Mouse (Mus musculus) neural tube, embryonic 11.5 days (tissue): ENCODE data around the gene Tacc2. TPM values are rescaled to one million over a fixed set of nuclear protein-coding genes. Genes with fewer than 3 reads are reported as not detected.

ENCODE experiments used
- ATAC-seq: fragments of 200-750 bp; cut with Nextera tagmentation; 2 replicates; pipeline ENCODE4 v1.8.0; 2017; ENCODE audit warnings: moderate number of reproducible peaks, mild to moderate bottlenecking, moderate TSS enrichment, moderate library complexity; ENCODE audit not compliant: insufficient read depth, low FRiP score, low TSS enrichment
- DNase-seq: peaks from one replicate; pipeline ENCODE4 v3.0.0-alpha.2; 2015; ENCODE audit warnings: low spot score
- H3K27ac ChIP-seq: fragments of 300-500 bp; sonication (generic); 2 replicates; pipeline ENCODE4 v1.5.1; 2014; ENCODE audit warnings: low read depth, mild to moderate bottlenecking, low read length
- H3K27me3 ChIP-seq: fragments of 300-500 bp; sonication (generic); 2 replicates; pipeline ENCODE4 v1.6.1; 2014; ENCODE audit warnings: mild to moderate bottlenecking, low read length, mixed read lengths; ENCODE audit not compliant: control insufficient read depth, insufficient read depth
- H3K36me3 ChIP-seq: fragments of 300-500 bp; sonication (generic); 2 replicates; pipeline ENCODE4 v1.6.1; 2014; ENCODE audit warnings: mild to moderate bottlenecking, low read length, moderate library complexity, mixed read lengths; ENCODE audit not compliant: control insufficient read depth, insufficient read depth
- H3K4me1 ChIP-seq: fragments of 300-500 bp; sonication (generic); 2 replicates; pipeline ENCODE4 v1.6.1; 2014; ENCODE audit warnings: low read length, mixed read lengths; ENCODE audit not compliant: control insufficient read depth, insufficient read depth
- H3K4me2 ChIP-seq: fragments of 300-500 bp; sonication (generic); 2 replicates; pipeline ENCODE4 v1.6.1; 2014; ENCODE audit warnings: low read depth, mild to moderate bottlenecking, moderate library complexity
- H3K4me3 ChIP-seq: fragments of 300-500 bp; sonication (generic); 2 replicates; pipeline ENCODE4 v1.5.1; 2014; ENCODE audit warnings: low read depth, low read length
- H3K9ac ChIP-seq: fragments of 300-500 bp; sonication (generic); 2 replicates; pipeline ENCODE4 v1.6.1; 2014; ENCODE audit warnings: mild to moderate bottlenecking, low read length
- H3K9me3 ChIP-seq: fragments of 300-500 bp; sonication (generic); 2 replicates; pipeline ENCODE4 v1.6.1; 2016; ENCODE audit warnings: low read length; ENCODE audit not compliant: control insufficient read depth
- WGBS: fragments of 180-500 bp; shearing (Covaris S2); extraction: QIAGEN DNeasy Blood & Tissue Kit; methylation state at CpG from one replicate; pipeline ENCODE4 v1.1.7; 2014; 5-methylcytosine and 5-hydroxymethylcytosine counted together
- polyA plus RNA-seq: library from polyadenylated mRNA; unstranded; fragments of >200 nt; fragmentation: Nextera tagmentation; extraction: Ambion mirVana; gene quantifications from 2 replicates; pipeline ENCODE4 v1.2.1, GENCODE M21; 2014

Gene Tacc2
- polyA plus RNA-seq, 1 experiment from 2014 or later: 62.6 TPM

DNA sequence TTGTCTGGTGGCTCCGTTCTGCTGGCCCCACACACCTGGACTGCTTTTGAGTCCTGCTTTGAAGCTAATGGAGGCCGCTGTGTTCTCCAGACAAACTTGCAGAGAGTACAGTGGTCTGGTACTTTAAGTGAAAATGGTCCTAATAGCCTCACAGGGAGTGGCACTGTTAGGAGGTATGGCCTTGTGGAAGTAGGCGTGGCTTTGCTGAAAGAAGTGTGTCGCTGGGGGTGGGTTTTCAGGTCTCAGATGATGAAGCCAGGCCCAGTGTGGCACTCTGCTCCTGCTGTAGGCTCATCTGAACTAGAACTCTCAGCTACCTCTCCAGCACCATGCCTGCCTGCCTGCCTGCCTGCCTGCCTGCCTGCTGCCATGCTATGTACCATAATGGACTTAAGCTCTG lies 190.9 kb downstream of the Tacc2 start:
- no peak overlapping the region for H3K4me2 ChIP-seq
- H3K9me3 ChIP-seq: no peaks in the 10 kb centered on the region; the same call in 1 of the 2 replicates
- no peak overlapping the region for H3K9ac ChIP-seq
- no peaks in the 10 kb centered on the region for H3K27me3 ChIP-seq
- 86% methylated on average over 4 of the region's 4 CpGs for WGBS
- no peak overlapping the region for H3K27ac ChIP-seq
- DNase-seq: no peak
- H3K4me1 ChIP-seq: no peaks in the 10 kb centered on the region
- H3K4me3 ChIP-seq: no peak overlapping the region
- ATAC-seq: no peak
- peaks cover 8% of the 10 kb centered on the region for H3K36me3 ChIP-seq

DNA sequence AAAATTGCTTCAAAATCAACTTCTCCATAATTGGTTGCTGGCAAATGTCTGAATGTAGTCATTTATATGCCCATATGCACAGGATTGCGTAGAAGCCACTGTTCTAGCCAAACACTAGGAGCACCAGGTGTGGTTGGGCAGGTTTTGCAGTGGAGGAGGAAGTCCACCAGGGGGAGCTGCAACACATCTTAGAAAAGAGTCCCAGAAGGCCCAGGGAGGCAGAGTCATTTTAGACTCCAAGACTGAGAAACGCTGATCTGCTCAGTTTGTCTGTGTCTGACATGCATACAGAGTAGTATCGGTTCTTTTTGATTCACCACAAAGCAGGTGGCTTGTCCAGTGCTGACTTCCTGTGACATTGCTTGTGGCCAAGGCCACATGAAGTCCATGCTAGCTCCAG lies 193.5 kb downstream of the Tacc2 start:
- Histone ChIP-seq H3K36me3 (no peaks in the 10 kb centered on the region), H3K9ac (no peak overlapping the region), H3K9me3 (no peaks in the 10 kb centered on the region; the same call in 1 of the 2 replicates), H3K4me3 (no peak overlapping the region), H3K4me1 (no peaks in the 10 kb centered on the region), H3K27ac (no peak overlapping the region), H3K4me2 (no peak overlapping the region), H3K27me3 (no peaks in the 10 kb centered on the region)
- DNase-seq (peak; percentile 82), ATAC-seq (no peak)
- WGBS: 33% methylated on average over 3 of the region's 3 CpGs

DNA sequence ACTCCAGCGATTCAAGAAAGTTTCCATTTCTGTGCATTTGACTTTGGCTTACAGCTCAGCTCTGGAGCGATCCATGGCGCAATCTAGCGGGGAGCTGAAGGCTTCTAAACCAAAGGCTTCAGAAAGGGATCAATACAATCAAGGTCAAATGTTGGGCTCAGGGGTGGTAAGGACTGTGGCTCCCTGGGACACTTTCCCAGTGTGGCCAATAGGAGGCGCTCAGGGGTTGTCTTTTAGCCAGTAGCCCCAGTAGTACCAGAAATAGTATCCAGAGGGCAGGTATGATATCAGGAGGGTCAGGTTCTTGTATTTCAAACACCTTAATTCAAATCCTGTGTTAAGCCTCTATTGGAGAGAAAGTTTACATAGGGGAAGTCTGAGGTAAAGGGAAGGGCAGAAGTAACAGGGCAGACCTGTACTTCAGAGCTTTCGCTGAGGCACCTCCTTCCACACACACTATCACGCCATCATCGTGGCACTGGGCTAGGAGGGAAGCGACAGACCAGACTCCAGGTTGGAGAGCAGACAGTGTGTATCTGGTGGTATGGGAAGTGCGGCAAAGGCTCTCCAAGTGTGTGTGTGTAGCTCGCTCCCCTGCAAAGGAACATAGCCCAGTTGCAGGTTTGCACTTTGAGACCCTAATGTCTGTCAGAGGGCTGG lies 196.1 kb downstream of the Tacc2 start:
- no peak overlapping the region for H3K4me2 ChIP-seq
- no peaks in the 10 kb centered on the region for H3K27me3 ChIP-seq
- H3K4me1 ChIP-seq: no peaks in the 10 kb centered on the region
- ATAC-seq (no peak), DNase-seq (peak; percentile 28)
- no peak overlapping the region for H3K4me3 ChIP-seq
- no peaks in the 10 kb centered on the region for H3K36me3 ChIP-seq
- H3K9ac ChIP-seq: no peak overlapping the region
- H3K9me3 ChIP-seq: no peaks in the 10 kb centered on the region
- no peak overlapping the region for H3K27ac ChIP-seq
- 70% methylated on average over 11 of the region's 11 CpGs for WGBS

DNA sequence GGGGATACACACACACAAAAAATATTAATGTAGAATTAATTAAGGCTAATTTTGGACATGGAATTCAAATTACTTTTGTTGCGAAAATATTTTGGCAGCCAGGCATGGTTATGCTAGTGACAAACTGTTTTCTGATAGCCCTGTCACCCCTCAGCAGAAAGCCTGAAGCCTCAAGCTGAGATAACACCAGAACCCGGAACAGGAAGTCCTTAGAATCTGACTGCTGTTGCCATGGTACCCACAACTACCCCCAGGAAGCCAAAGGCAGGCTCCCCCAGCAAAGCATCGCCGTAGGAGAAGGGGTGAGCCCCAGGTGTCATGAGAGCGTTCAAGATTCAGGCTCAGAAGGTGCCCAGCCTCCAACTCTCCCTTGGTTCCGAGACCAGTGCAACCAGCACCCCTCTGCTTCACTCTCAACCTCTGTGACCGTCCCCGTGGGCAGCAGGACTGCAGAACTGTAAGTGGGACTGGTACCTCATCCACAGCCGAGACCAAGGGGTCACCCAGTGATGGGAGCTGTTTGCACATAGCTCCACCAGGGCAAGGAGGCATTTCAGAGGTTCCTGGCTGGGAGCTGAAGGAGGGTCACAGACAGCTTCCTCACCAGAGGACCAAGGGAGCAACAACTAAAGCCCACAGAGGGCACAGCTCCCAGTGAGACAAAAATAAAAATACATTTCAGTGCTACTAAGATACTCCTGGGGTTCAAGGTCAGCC lies 196.8 kb downstream of the Tacc2 start, which contains the start of gene Btbd16:
Gene Btbd16, plus strand, starts transcription at position 156 of the 717 bp plus-strand sequence.
- ATAC-seq: no peak

DNA sequence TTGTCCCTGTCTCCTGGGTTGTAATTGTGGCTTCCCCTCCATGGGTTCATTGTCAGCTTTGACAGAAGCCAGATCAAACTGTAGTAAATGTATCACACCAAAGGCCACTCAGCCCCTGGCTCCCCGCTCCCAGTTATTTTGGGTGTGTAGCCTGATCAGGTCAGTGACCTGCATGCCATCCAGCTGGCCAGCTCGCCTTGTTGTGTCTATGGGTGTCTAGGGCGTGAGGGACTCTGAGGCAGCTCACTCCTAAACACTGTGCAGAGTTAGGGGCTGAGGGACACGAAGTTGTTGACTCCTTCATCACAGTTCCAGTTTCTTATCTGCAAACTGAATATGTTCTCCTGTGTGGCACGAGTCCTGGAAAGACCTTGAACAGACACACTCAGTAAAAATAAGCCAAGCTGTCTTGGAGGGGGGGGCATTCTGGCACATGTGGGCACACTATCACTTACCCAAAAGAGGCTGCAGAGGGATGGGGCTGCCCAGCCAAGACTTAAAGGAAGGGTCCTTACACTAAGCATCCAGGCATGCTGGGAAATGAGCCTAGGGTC lies 203.7 kb downstream of the Tacc2 start:
- WGBS: 78% methylated on average over 5 of the region's 5 CpGs
- H3K9ac ChIP-seq: no peak overlapping the region
- no peaks in the 10 kb centered on the region for H3K4me1 ChIP-seq
- H3K4me2 ChIP-seq: no peak overlapping the region
- DNase-seq (no peak), ATAC-seq (no peak)
- no peaks in the 10 kb centered on the region for H3K27me3 ChIP-seq
- H3K4me3 ChIP-seq: no peak overlapping the region
- H3K9me3 ChIP-seq: no peaks in the 10 kb centered on the region
- no peak overlapping the region for H3K27ac ChIP-seq
- no peaks in the 10 kb centered on the region for H3K36me3 ChIP-seq

More for the DNA sequence above, 196.8 kb downstream of the Tacc2 start, which contains the start of gene Btbd16:
- Histone ChIP-seq H3K4me1 (no peaks in the 10 kb centered on the region), H3K4me2 (no peak within 1 kb of the TSS), H3K4me3 (no peak within 1 kb of the TSS), H3K27me3 (no peaks in the 10 kb centered on the region), H3K27ac (no peak within 1 kb of the TSS), H3K9ac (no peak within 1 kb of the TSS), H3K9me3 (no peaks in the 10 kb centered on the region), H3K36me3 (no peaks in the 10 kb centered on the region)
- no peak for DNase-seq
- WGBS: 59% methylated on average over 9 of the region's 9 CpGs

DNA sequence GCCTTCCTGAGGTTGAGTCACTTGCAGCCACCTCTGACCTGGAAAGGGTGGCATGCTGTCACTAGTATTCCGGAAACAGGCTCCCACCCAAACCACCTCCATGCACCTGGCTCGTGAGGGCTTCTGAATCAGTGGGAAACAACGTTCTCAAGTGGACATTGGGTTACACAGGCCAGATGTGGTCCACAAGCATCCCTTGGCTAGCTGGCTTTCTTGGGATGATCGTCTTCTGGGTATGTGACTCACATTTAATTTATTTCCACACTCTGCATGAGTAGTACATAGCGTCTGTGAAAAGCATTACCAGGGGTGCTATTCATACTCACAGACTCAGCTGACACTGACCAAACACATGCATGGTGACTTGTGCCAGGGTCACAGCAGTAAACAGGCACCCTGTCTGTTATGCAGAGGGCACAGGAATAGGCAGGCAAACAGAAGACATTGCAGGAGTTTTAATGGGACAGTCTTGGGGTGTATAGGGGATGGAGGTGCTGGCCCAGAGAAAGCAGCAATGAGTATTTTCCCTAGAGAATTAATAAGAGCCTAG lies 205.3 kb downstream of the Tacc2 start:
- no peak overlapping the region for H3K27ac ChIP-seq
- ATAC-seq (no peak), DNase-seq (no peak)
- no peak overlapping the region for H3K9ac ChIP-seq
- no peaks in the 10 kb centered on the region for H3K27me3 ChIP-seq
- no peak overlapping the region for H3K4me2 ChIP-seq
- no peaks in the 10 kb centered on the region for H3K36me3 ChIP-seq
- no peaks in the 10 kb centered on the region for H3K4me1 ChIP-seq
- no peaks in the 10 kb centered on the region for H3K9me3 ChIP-seq
- H3K4me3 ChIP-seq: no peak overlapping the region
- WGBS: 77% methylated on average over 5 of the region's 5 CpGs

DNA sequence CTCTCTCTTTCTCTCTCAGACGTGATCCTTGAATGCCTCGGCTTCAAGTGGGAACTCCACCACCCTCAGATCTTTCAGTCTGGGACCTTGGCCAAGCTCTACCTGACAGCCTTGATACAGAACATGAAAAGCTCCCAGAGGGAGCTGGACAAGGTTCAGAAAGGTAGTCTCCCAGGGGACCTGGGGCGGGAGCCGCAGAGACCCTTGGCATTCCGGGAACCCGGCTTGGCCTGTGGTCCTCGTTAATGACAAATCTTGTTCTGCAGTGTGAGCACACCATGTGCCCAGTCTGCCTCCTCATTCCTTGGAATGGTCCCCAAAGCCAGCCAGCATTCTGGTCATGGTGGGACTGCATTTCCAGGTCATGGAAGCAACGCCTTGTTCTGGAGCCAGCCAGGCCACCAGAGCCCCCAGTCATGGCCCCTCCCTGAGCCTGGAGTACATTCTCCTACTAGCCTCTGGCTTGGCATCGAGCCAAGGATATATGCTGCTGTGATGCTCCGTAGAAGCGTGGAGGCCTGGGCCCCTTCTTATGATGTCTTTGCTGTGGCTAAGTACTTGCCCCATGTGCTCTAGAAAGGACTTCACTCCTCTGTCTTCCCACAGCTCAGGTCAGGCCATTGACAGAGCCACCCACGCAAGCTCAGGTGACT lies 208.8 kb downstream of the Tacc2 start:
- Histone ChIP-seq H3K36me3 (no peaks in the 10 kb centered on the region), H3K27ac (no peak overlapping the region), H3K4me2 (no peak overlapping the region), H3K27me3 (no peaks in the 10 kb centered on the region), H3K4me3 (no peak overlapping the region), H3K4me1 (no peaks in the 10 kb centered on the region), H3K9ac (no peak overlapping the region), H3K9me3 (no peaks in the 10 kb centered on the region)
- 89% methylated on average over 12 of the region's 12 CpGs for WGBS
- DNase-seq (no peak), ATAC-seq (no peak)

DNA sequence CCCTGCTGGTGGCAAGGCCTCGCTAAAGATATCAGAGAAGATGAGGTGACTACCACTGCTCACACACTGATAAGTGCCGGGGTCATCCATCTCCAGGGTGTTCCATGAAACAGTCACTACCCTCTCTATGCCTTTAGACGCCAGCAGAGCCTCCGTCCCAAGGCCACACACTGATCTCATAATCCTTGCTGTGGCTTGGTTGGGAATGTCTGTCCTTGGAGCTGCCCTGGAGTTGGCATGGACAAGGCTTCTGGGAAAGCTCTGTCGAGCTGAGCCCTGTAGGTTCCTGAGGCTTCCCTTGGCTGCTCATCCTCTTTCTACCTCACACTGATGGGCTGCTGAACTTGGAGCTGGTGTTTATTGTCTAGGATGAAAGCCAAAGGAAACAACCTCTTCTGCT lies 209.5 kb downstream of the Tacc2 start:
- Histone ChIP-seq H3K9me3 (no peaks in the 10 kb centered on the region), H3K36me3 (no peaks in the 10 kb centered on the region), H3K4me3 (no peak overlapping the region), H3K4me1 (no peaks in the 10 kb centered on the region), H3K4me2 (no peak overlapping the region), H3K27ac (no peak overlapping the region), H3K9ac (no peak overlapping the region), H3K27me3 (no peaks in the 10 kb centered on the region)
- no peak for DNase-seq
- 79% methylated on average over 5 of the region's 5 CpGs for WGBS
- ATAC-seq: no peak
